Comparison of ENCODE assay signal across 10 mouse cellular contexts in genomic region chr2:161704410-161704809, GRCm38 (mm10).
DNase-seq lines count a peak whose midpoint lies in the region; ATAC-seq lines count a peak whose summit lies in the region.
"Had no signal": no experiment of that assay in that cellular context is flagged by ENCODE, and none has a peak within 500 bp of the region (broad histone marks: within the 10 kb centered on the region; RNA-seq: fewer than 3 reads in every experiment).

No protein-coding gene starts in this region.

- H3K9ac ChIP-seq in kidney, embryonic 14.5 days (ENCODE audit: low read depth, low read length), result no peak overlapping the region

- ATAC-seq in kidney, embryonic 14.5 days (ENCODE audit: low FRiP score, low TSS enrichment), result no peak

- no peak overlapping the region for H3K4me2 ChIP-seq in kidney, embryonic 14.5 days (replicated peaks; ENCODE audit: low read depth, low read length)

- peak; percentile 3 for DNase-seq in kidney, adult 18-20 months
- DNase-seq in Muller cell, postnatal 12 days (ENCODE audit: inconsistent ontology term), result peak; percentile 67
- peak; percentile 54 for DNase-seq in brain, adult 2 months (ENCODE audit: low read depth, low spot score)
- DNase-seq in kidney, postnatal 14 days, result peak; percentile 11
- DNase-seq in left cerebral cortex, postnatal 4 days, result no peak
- no peak for DNase-seq in cerebellum, adult 9-10 months
- DNase-seq in frontal cortex, postnatal 14 days (ENCODE audit: low spot score in 2 of 2), result no peak

- H3K4me1 ChIP-seq in kidney, embryonic 14.5 days (ENCODE audit: control insufficient read depth, insufficient read depth, low read length), result no peaks in the 10 kb centered on the region

- H3K9me3 ChIP-seq in kidney, embryonic 14.5 days (ENCODE audit: control insufficient read depth, low read length), result no peaks in the 10 kb centered on the region

- H3K27me3 ChIP-seq in kidney, embryonic 14.5 days (ENCODE audit: control insufficient read depth, insufficient read depth, low read length), result no peaks in the 10 kb centered on the region

- no peak overlapping the region for H3K27ac ChIP-seq in kidney, embryonic 14.5 days (ENCODE audit: low read depth, low read length)
- H3K27ac ChIP-seq: left cerebral cortex, adult 2 months had no signal

- intact Hi-C loops in left cerebral cortex, postnatal 4 days (cut with DNase I), result no loop called here

- WGBS in kidney, embryonic 14.5 days, result 41% methylated on average over 9 of the region's 9 CpGs

- H3K36me3 ChIP-seq in kidney, embryonic 14.5 days (ENCODE audit: control insufficient read depth, insufficient read depth, low read length), result no peaks in the 10 kb centered on the region
- H3K36me3 ChIP-seq: G1E had no signal

- no peak overlapping the region for H3K4me3 ChIP-seq in kidney, embryonic 14.5 days (ENCODE audit: low read length)
- H3K4me3 ChIP-seq: left cerebral cortex, adult 2 months had no signal

Comparison
In these comparisons a context has a peak if more than half of its experiments do, and no peak if none do; other contexts are left out.
1. DNase-seq: peak in kidney, adult 18-20 months (single experiment), Muller cell, postnatal 12 days (single experiment), brain, adult 2 months (single experiment) and kidney, postnatal 14 days (single experiment); none in left cerebral cortex, postnatal 4 days (single experiment), cerebellum, adult 9-10 months (single experiment) and frontal cortex, postnatal 14 days (0 of 2).